Mouse (Mus musculus) regulatory T cell (primary cell): Measurements from ENCODE around the gene Sik1.

Experiments
- in situ Hi-C: fragments of 300-600 bp; cut with MboI, MseI; formaldehyde crosslinking; loops from one replicate; pipeline ENCODE4 v1.15.1; 2025; ENCODE audit warnings: high pct_unique_total_duplicates

Gene Sik1

GRCm38 (mm10) chr17:31833752-31834151, 21.9 kb downstream of the Sik1 start:
- in situ Hi-C loops: no loop called here

- in situ Hi-C loops: no loop called here
Observed at GRCm38 (mm10) chr17:31832577-31832964, 23.0 kb downstream of the Sik1 start.

GRCm38 (mm10) chr17:31831866-31832576, 23.6 kb downstream of the Sik1 start:
- in situ Hi-C loops: no loop called here

- in situ Hi-C loops: no loop called here
Observed at GRCm38 (mm10) chr17:31831097-31831865, 24.3 kb downstream of the Sik1 start.

GRCm38 (mm10) chr17:31830506-31831075, 25.0 kb downstream of the Sik1 start:
- in situ Hi-C loops: no loop called here

- in situ Hi-C loops: no loop called here
Observed at GRCm38 (mm10) chr17:31828916-31829315, 26.7 kb downstream of the Sik1 start.

GRCm38 (mm10) chr17:31828118-31828517, 27.5 kb downstream of the Sik1 start:
- in situ Hi-C loops: no loop called here

GRCm38 (mm10) chr17:31827206-31827605, 28.4 kb downstream of the Sik1 start:
- in situ Hi-C loops: no loop called here

GRCm38 (mm10) chr17:31826669-31827068, 28.9 kb downstream of the Sik1 start:
- in situ Hi-C loops: no loop called here

GRCm38 (mm10) chr17:31825678-31826077, 29.9 kb downstream of the Sik1 start:
- in situ Hi-C loops: no loop called here

GRCm38 (mm10) chr17:31824812-31825211, 30.8 kb downstream of the Sik1 start:
- in situ Hi-C loops: no loop called here

- in situ Hi-C loops: no loop called here
Observed at GRCm38 (mm10) chr17:31821136-31821933, 34.3 kb downstream of the Sik1 start.

GRCm38 (mm10) chr17:31820099-31820846, 35.3 kb downstream of the Sik1 start:
- in situ Hi-C loops: no loop called here

GRCm38 (mm10) chr17:31819372-31819771, 36.2 kb downstream of the Sik1 start:
- in situ Hi-C loops: no loop called here

- in situ Hi-C loops: no loop called here
Observed at GRCm38 (mm10) chr17:31817815-31818214, 37.8 kb downstream of the Sik1 start.

- in situ Hi-C loops: no loop called here
Observed at GRCm38 (mm10) chr17:31817203-31817602, 38.4 kb downstream of the Sik1 start.

GRCm38 (mm10) chr17:31814848-31815247, 40.8 kb downstream of the Sik1 start:
- in situ Hi-C loops: no loop called here

- in situ Hi-C loops: no loop called here
Observed at GRCm38 (mm10) chr17:31813938-31814622, 41.5 kb downstream of the Sik1 start.

GRCm38 (mm10) chr17:31811333-31811732, 44.3 kb downstream of the Sik1 start:
- in situ Hi-C loops: no loop called here

GRCm38 (mm10) chr17:31809894-31810293, 45.7 kb downstream of the Sik1 start:
- in situ Hi-C loops: no loop called here

- in situ Hi-C loops: no loop called here
Observed at GRCm38 (mm10) chr17:31809136-31809535, 46.5 kb downstream of the Sik1 start.
